Mouse (Mus musculus): ENCODE results near the gene Vmn1r160. TPM values are rescaled to one million over a fixed set of nuclear protein-coding genes. Genes with fewer than 3 reads are reported as not detected.
"Not testable (repeated sequence)": the region's sequence is repeated elsewhere in the genome, so short reads cannot be mapped to it uniquely, and the experiment has no call there.

Vmn1r160 gene
- total RNA-seq (2021), result not detected
- long read RNA-seq, experiment 1, result 0 reads
- long read RNA-seq, experiment 2, result 0 reads

DNA sequence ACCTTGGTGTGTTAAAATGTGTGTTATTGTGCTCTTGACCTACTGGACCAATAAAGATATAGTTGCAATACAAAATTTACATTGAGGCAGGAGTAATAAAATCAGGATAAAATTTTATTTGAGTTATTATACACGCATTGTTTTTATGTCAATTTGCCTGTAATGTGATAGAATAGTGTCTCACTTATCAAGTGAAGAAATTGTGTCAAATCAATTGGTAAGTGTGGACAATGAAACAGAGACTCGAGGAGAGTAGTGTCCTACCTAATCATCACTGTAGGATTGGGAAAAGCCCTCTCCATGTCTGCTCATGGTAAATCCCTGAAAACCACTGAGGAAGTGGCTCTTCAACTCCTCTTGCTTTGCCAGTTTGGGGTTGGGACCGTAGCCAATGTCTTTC is at the start of gene Vmn1r160:
Vmn1r160 (plus strand) TSS at position 301 of the 400 bp plus-strand sequence.
- not testable (repeated sequence) for DNase-seq

GRCm38 (mm10) chr7:22843505-22843904 is 27.5 kb upstream of the Vmn1r160 start, which contains the start of gene Vmn1r159:
Vmn1r159 (minus strand) TSS chr7:22843605.
- DNase-seq, result not testable (repeated sequence)

Other genes starting within 250 kb of the Vmn1r160 start
- gene Vmn1r155, start 213.2 kb upstream of the Vmn1r160 start, total RNA-seq (2021), result not detected
- gene Gm8693, start 178.9 kb upstream of the Vmn1r160 start, total RNA-seq (2021), result not detected
- gene Gm4567, start 151.5 kb upstream of the Vmn1r160 start, total RNA-seq (2021), result not detected
- gene Vmn1r157, start 109.5 kb upstream of the Vmn1r160 start, total RNA-seq (2021), result not detected
- gene Vmn1r158, start 80.4 kb upstream of the Vmn1r160 start, total RNA-seq (2021), result not detected
- gene Vmn1r159, start 27.6 kb upstream of the Vmn1r160 start, total RNA-seq (2021), result not detected
- not detected for gene Gm4214, start 113.4 kb downstream of the Vmn1r160 start, total RNA-seq (2021)
- gene Gm4216, start 148.7 kb downstream of the Vmn1r160 start, total RNA-seq (2021), result not detected
- gene Vmn1r163, start 184.3 kb downstream of the Vmn1r160 start, total RNA-seq (2021), result not detected
- not detected for gene Gm8720, start 196.2 kb downstream of the Vmn1r160 start, total RNA-seq (2021)